Mouse (Mus musculus): ENCODE data around the gene Otud1. TPM values are rescaled to one million over a fixed set of nuclear protein-coding genes. Genes with fewer than 3 reads are reported as not detected.

The Otud1 gene
- total RNA-seq, 2 experiments from 2014 or later, result 9.8 to 10.3 TPM

GRCm38 (mm10) chr2:19665841-19666240, 8.3 kb downstream of the Otud1 start:
- no peak for DNase-seq (ENCODE audit: low spot score in 2 of 2)

GRCm38 (mm10) chr2:19670851-19671688, 13.5 kb downstream of the Otud1 start:
- DNase-seq (ENCODE audit: low spot score in 2 of 2), result no peak

- DNase-seq (ENCODE audit: low spot score in 2 of 2), result no peak
These were observed 25.4 kb downstream of the Otud1 start for GRCm38 (mm10) chr2:19682997-19683396.

- DNase-seq (ENCODE audit: low spot score in 2 of 2), result no peak
These were observed 28.1 kb downstream of the Otud1 start for GRCm38 (mm10) chr2:19685489-19686147.

- DNase-seq (ENCODE audit: low spot score in 2 of 2), result no peak
These were observed 32.5 kb downstream of the Otud1 start for GRCm38 (mm10) chr2:19690094-19690493.

GRCm38 (mm10) chr2:19699573-19700295, 42.2 kb downstream of the Otud1 start:
- no peak for DNase-seq (ENCODE audit: low spot score in 2 of 2)

GRCm38 (mm10) chr2:19701386-19701785, 43.8 kb downstream of the Otud1 start:
- DNase-seq (ENCODE audit: low spot score in 2 of 2), result no peak

- no peak for DNase-seq (ENCODE audit: low spot score in 2 of 2)
These were observed 45.6 kb downstream of the Otud1 start for GRCm38 (mm10) chr2:19703020-19703613.

- DNase-seq (ENCODE audit: low spot score in 2 of 2), result no peak
These were observed 46.1 kb downstream of the Otud1 start for GRCm38 (mm10) chr2:19703670-19704069.

GRCm38 (mm10) chr2:19704272-19704671, 46.7 kb downstream of the Otud1 start:
- no peak for DNase-seq (ENCODE audit: low spot score in 2 of 2)

- no peak for DNase-seq (ENCODE audit: low spot score in 2 of 2)
These were observed 49.3 kb downstream of the Otud1 start for GRCm38 (mm10) chr2:19706886-19707285.

Other genes starting within 250 kb of the Otud1 start
- gene Ptf1a, start 212.1 kb upstream of the Otud1 start, total RNA-seq (2021), result 1 to 10 TPM in 1 of 2 experiments, not detected in 1; 1.0 TPM
- gene 4921504E06Rik, start 103.8 kb upstream of the Otud1 start, total RNA-seq (2021), result not detected

Measured in adrenal gland, postnatal 4 days (tissue).